Mouse (Mus musculus) layer of hippocampus, adult 11-12 months (tissue): ENCODE results near the gene Acsm4.
"Not testable (repeated sequence)": the region's sequence is repeated elsewhere in the genome, so short reads cannot be mapped to it uniquely, and the experiment has no call there.

Experiments
- DNase-seq: peaks from one replicate; pipeline ENCODE4 v3.0.0; 2022; ENCODE audit warnings: low spot score

Acsm4 gene

DNA sequence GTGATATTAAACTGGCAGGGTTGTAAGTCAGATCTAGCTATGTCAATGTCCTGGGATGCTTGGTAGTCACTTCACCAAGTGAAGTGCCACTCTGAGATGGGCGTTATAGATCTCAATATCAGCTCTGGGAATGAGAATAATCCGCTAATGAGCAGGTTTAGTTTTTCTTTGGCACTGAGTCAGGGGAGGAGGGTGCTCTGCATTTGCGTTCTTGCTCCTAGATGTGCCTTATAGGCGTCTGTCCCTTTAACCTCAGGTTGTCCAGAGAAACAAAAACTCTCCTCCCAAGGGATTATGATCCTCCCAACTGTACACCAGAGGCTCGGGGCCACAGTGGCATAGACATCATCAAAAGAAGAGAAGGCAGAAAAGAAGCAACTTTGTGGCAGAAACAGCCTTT lies at the start of gene Acsm4:
Acsm4 (plus strand) TSS at position 301 of the 400 bp plus-strand sequence.
- no peak for DNase-seq

DNA sequence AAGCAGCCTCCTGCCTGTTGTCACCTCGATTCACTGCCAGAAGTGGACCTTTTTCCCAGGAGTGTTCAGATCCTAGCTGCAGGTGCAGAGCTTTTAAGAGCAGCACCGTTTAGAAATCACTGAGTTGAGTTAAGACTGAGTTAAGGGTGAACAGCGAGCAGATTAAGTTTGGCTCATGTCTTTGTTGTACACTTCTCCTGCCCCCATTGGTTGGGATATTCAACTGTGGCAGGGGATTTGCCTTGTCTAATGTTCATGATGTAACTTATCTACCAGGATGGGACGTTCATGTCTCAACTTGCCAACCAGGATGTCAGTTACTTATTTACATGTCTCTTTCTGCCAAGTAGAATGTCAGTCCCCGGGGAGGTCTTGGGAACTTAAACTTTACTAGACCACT lies 47.5 kb upstream of the Acsm4 start:
- DNase-seq, result no peak

DNA sequence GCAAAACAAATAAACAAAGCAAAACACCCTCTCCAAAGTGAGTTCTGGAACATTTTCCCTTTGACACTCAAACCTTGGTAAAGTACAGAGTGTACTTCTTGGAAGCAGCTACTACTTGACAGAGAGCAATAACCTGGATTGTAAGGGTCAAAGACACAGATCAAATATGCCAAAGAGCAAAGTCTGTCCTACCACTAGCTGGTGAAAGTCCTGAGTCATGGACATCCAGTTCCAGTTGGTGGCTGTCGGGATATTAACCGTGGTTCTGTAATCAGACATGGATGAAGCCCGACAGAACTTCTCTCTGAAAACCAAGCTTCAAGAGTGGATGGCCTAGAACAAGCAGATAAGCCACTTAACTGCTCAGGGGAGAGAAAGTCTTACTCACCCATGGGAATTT lies 21.9 kb upstream of the Acsm4 start:
- no peak for DNase-seq

DNA sequence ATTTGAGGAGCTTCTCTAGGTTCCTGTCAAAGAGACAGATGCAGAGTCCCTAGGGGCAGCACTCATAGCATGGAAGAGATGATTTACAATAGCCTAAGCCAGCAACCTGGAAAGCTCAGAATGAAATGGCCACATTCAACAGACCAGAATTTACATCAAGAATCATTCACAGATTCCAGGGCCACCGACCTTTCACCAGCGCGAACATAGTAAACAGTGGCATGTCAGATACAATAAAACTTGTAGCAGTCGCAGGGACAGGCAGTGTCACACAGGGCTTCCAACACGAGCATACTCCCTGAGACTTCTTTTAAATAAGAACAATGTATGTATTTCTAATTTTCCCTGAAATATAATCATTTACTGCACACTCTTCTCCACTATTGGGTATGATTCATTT lies 19.4 kb upstream of the Acsm4 start:
- no peak for DNase-seq

DNA sequence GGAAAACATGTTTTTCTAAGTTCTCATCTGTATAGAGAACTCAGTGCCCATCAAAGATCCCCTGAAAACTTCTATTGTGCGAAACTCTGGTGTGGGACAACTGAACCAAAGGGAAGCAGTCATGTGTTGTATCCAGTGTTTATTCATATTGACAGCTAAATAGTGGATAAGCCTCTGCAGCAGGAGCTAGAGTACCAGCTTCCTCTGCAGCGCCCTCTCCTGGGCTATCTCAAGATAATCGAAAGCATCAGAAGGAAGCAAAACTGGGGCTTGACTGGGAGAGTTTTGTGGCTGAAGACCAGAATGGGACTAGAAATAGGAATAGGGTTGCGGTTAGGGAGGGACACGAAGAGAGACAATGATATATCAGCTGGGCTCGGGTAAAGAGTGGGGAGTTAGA lies 18.9 kb upstream of the Acsm4 start:
- DNase-seq, result peak; percentile 16

DNA sequence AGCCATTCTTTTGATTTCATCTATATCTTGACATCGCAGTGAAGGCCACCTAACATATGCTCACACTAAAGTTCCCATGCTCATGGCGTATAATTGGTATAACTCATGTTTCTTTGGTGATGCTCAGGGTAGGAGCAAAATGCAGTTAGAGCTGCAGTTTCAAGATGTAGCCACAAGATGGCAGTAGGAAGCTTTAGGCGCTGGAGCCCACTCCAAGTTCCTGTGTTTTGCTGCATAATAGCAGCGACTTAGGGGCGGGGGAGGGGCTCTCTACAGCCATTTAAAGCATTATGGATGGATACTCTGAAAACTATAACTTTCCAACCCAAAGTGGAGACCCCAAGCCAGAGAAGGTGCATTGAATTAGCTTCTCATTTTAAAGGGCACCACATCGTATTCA lies 16.4 kb upstream of the Acsm4 start:
- DNase-seq, result peak; percentile 40

DNA sequence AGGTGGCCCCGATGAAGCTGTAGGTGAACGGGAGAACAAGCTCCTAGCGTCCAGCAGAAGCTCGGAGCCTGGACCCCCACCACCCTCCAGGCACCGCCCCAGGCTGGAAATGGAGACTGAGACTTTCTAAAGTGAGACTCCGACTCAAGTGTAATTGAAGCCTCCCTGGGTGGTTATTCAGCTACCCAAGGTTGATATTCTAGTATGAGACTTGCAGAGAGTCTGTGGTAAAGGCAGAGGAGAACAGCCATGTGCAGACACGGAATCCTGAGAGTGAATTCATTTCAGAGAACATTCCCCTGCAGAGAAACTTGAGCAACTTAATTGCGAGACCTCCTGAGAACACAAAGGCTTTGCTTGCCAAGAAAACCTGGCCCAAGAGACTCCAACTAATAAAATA lies 9.7 kb upstream of the Acsm4 start:
- DNase-seq, result no peak

DNA sequence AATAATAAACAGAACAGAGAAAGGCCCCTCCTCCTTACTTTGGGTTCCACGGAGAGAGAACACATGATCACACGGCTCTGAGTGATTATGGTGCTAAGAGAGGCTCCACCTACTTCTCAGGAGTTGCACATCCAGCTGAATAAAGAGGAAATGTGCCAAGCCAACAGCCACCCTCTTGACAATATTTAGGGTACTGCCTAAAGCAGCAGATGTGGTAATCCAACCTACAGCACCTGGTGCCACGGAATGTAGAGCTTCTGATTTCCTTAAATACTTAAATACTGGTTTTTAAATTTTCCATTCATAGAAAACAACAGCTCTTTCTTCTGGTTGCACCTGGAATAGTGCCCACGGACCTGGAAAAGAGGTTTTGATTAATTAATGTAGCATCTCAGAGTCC lies 7.1 kb upstream of the Acsm4 start:
- DNase-seq, result no peak

DNA sequence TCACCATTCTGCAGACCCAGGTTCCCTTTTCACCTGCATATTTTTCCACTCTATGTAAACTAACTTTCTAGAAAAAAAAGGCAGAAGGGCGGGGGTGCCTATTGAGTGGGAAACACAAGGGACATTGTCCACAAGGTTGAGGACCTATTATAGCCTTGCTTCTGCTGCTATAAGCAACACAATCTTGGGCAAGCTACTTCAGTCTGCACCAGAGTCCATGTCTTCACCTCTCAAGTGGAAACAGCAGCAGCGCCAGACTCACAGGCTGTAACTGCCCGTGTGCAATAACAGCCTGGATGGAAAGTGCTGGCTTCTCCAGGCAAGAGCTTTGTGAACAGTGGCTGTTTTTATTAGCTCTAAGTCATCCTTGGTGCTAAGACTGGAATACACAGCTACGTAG lies 2.5 kb downstream of the Acsm4 start:
- no peak for DNase-seq

DNA sequence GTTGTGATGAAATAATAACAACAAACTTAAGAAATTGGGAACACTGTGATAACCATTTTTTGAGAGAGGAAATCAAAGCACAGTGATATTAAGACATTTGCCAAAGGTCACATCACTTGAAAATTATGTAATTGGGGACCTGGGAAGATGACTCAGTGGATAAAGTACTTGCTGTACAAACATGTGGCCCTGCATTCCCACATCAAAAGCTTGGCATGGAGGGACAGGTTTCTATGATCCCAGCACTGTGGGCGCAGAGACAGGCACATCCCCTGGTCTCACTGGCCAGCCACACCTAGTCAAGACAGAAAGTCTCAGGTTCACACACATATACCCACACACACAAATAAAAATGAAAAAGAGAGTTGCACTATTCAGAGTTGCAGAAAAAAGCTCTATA lies 5.1 kb downstream of the Acsm4 start:
- no peak for DNase-seq

DNA sequence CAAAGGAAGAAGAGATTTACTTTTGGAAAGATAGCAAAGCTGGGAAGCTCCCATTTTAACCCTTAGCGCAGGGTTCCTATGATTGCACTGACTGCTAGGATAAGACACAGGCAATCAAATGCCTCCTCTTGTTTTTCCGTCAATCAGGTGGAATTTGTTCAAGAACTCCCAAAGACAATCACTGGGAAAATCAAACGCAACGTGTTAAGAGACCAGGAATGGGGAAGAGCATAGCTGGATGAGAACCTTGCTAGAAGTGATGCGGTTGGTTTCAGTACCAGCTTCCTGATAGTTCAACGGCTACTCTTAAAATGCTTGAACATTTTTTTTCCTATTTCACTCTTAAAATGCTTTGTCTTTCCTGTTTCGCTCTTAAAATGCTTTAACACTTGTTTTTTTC lies 24.3 kb downstream of the Acsm4 start:
- DNase-seq, result no peak

DNA sequence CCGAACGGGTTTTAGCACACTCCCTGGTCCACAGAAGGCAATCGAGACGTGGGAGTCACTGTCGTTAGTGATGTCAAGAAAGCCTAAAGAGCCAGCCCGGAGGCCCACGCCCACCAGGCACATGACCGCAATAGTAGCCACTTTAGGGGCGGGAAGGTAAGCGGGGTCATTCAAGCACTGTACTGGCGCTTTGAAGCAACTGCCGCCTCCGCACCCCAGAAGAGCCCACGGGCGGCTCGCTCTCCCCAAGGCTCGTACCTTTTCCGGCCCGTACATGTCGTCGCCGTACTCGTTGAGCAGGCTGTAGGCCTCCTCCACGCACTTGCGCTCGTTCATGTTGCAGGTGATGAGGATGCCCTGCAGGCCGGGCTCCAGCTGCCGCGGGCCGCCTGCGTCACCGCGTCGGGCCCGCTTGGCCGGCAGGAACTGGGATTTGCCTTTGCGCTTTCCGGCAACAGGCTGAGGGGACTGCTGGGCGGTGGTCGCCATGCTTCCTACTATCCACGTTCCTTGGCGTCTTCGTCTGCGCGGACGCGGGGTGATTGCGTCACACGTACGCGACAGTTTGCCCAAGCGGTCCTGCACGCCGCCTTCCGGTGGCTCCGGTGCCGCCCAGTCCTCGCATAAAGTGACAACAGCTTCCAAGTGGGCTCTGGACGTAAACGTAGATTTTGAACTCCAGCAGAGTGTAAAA lies 30.6 kb downstream of the Acsm4 start, which contains the start of gene Thumpd1:
Thumpd1 (minus strand) TSS at position 546 of the 694 bp plus-strand sequence.
- DNase-seq, result peak; percentile 95

DNA sequence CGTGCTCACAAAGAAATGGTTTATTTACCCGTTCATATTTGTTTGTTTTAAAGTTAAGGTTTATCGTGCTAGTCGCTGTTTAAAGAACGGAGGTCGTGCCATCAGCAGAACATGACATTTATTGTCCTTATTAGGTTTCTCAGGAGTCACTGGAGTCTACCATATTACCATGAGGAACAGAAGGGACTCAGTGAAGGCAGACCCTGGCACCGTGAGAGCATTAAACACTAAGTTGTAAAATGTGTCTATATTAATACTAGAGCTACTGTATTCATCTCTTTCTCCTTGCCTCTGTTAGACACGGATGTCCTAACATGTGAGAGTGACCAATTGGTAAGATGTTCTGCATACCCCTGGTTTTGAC lies 31.1 kb downstream of the Acsm4 start:
- DNase-seq, result peak; percentile 35

DNA sequence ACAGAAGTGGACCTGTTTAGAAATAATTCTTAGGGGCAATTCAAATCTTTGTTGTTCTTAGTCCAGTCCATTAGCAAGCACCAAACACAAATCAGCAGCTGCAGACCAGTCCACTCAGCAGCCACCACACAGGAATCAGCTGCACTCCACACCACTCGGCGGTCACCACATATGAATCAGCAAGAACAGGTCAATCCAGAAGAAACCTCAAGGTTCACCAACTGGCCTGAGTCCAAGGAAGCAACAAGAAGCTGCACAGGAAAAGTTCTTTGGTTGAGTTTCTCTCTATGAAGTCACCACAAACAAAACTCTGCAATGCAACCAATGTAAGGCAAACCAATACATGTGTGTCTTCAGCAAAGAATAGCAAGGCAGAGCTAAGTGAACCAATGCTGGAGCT lies 37.8 kb downstream of the Acsm4 start:
- no peak for DNase-seq

DNA sequence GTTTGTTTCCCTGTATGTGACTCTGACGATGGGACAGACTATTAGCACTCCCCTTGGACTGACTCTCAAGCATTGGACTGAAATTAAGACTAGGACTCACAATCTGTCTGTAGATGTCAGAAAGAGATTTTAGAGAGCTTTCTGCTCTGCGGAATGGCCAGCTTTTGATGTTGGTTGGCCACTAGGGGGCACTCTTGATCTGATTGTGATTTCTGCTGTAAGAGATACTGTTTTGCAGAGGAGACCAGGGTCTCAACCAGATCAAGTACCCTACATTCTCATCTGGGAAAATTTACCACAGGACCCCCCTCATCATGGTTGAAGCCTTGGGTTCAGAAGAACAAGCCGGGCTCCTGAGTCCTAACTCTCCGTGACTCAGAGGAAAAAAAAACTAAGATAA lies 41.4 kb downstream of the Acsm4 start:
- peak; percentile 26 for DNase-seq

DNA sequence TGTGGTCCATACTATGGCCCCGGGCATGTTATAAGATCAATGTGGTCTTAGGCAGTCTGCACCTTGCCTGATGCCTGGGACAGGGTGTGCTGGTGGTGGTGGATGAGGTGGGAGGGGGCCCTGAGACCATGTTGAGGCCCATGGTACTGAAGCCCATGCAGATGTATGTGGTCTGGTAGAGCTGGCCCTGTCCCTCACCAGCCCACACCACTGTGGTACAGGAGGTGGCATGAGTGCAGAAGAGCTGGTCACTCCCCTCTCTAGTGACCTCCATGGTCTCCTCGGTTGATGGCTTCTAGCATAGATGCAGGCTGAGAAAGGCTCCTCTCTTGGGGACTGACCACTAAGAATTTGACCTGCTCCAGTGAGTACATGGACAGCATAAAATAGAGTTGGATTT lies 49.1 kb downstream of the Acsm4 start:
- DNase-seq, result no peak

DNA sequence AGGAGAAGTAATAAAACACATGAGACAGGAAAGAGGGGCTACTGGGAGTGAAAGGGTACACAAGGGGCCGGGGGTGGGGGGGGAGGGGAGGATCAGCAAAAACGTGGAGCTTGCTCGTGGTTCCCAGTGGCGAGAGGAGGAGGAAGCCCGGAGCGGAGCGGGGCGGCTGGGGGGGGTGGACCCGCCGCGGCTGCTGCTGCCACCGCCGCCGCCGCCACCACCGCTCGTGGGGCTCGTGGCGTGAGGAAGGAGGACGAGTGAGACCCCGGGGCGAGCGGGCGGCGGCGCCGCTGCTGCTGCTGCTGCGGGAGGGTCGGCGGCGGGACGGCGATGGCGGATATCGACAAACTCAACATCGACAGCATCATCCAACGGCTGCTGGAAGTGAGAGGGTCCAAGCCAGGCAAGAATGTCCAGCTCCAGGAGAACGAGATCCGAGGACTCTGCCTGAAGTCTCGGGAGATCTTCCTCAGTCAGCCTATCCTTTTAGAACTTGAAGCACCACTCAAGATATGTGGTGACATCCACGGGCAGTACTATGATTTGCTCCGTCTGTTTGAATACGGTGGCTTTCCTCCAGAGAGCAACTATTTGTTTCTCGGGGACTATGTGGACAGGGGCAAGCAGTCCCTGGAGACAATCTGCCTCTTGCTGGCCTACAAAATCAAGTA lies 50.1 kb downstream of the Acsm4 start:
- DNase-seq, result not testable (repeated sequence)

DNA sequence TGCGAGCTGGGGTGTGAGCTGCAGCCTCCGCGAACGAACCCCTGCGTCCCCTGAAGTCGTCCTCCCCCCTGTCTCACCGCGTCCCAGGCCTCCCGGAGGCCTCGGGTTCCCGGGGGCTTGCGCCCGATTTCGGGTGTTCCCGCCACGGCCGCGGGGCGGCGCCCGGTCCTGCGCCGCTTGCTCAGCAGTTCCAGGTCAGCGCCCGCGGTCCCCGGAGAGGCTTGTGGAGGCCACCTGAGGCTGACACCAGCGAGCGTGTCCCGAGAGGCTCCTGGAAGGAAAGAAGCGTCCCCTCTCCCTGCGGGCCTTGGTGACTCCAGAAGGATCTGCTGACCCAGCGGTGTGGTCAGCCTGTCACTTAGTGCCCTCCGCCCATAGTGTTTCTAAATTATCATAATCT lies 54.5 kb downstream of the Acsm4 start:
- no peak for DNase-seq

DNA sequence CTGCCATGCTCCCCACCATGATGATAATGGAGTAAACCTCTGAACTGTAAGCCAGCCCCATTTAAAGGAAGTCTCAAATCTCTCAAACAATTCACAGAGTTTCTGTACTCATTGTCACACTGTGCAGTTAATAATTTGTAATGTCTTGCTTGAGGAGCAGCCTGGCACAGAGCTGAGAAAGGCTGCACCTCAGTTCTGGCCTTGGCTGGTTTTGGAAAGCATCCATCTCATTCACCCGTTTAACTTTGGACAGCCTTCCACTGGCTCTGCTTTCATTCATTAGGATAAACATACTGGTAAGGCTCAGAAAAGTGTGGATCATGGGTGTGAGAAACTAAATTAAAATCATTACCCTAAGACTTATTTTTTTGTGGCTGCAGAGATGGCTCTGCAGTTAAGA lies 56.0 kb downstream of the Acsm4 start:
- no peak for DNase-seq

DNA sequence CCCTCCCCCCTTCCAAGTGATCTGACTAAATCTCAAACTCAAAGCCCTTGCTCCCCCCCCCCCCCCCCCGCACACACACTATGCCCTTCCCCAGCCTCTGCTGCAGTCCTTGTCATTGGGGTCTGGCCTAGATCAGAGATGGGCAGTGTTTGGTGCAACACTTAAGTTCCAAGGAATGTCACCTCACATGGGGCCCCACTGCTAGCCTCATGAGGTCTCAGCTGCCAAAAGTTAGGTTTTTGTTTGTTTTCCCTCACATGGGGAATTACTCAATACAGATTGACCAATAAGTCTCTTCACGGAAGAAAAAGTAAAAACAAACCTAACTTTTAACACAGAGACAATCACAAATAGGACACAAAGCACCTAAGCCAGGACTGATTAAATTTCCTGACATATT lies 58.9 kb downstream of the Acsm4 start:
- no peak for DNase-seq

DNA sequence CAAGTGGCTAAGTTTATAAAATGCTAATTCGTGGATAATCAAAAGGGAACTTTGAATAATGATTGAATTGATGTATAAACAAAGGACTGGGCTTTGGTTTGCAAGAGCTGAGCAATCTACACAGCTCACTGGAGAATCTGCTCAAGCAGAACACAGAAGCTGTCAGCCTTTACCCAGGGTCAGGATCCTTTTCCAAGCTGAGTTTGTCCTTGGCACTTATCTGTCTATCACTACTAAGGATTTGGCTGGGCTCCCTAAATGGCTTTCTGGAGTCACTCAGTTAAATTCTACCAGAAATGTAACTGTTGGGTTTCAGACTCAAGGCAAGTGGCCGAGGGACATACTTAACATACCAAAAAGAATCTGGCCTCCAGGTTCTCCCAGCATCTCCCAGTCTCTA lies 60.1 kb downstream of the Acsm4 start:
- DNase-seq, result no peak

DNA sequence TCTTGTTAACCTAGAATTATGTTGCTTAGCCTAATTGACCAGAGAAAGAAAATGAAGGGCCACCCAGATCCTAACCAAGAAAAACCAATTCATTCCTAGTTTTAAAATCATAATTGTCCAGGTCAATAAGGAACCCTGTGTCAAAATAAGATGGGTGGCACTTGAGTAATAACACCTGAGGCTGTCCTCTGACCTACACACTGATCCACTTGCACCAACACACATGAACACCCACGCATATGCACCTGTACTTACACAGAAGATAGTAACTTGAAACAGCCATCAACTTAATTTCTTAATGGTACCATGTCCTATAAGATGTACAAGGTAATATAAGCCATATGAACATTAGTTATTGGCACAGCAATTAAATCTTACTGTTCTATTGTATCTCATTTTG lies 63.9 kb downstream of the Acsm4 start:
- DNase-seq, result no peak

DNA sequence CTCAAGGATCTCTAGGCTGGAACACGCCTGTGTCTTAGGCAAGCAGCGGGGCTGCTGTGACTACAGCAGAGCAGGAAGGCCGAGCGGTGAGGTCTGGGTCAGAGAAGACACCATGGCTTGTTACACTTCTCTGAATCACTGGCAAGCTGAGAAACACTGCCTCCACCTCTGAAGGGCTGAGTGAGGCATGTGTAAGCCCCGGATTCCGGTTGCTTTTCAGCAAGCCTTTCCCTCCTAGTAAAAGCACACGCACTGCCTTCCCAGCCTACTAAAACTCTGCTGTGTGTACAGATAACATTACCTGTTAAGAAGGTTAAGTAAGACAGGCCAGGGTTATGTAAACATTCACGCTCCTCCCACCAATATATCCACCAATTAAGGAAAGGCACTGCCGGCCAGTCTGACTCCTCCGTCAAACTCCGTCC lies 70.7 kb downstream of the Acsm4 start, which contains the start of gene Acsm3:
Acsm3 (plus strand) TSS at position 397 of the 425 bp plus-strand sequence.
- no peak for DNase-seq

DNA sequence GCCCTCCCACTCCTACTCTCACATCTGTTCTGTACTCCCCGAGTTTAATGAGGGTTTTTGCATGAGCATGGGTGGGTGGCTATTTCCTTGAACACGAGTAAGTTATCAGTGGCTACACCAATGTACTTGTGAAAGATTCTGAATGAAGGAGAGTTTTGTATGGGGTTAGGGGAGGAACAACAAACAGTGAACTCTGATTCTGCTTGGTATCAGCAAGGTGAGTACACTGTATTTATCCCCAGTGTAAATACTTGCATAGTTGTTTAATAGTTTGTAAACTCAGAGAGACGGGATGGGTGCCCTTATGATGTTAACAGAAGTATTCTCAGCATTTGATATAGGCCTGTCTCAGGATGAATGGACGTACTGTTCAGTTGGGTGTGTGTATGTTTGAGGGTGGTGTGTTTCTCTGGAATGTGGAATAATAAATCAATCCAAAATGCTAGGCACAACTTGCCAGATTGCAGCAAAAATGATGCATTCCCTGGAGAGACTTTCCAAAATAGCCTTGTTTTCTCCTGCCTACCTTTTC lies 72.4 kb downstream of the Acsm4 start:
- no peak for DNase-seq
